Mouse (Mus musculus) spleen, postnatal 4 days (tissue): ENCODE measurements around the gene Tpm4.
A peak's percentile ranks its signal among the peaks of the same experiment; 100 is the strongest.

ENCODE experiments used
- DNase-seq, 2 experiments: peaks; one replicate each; pipeline ENCODE4 v3.0.0; 2022; ENCODE audit warnings: low spot score in 2 of 2

Gene Tpm4

DNA sequence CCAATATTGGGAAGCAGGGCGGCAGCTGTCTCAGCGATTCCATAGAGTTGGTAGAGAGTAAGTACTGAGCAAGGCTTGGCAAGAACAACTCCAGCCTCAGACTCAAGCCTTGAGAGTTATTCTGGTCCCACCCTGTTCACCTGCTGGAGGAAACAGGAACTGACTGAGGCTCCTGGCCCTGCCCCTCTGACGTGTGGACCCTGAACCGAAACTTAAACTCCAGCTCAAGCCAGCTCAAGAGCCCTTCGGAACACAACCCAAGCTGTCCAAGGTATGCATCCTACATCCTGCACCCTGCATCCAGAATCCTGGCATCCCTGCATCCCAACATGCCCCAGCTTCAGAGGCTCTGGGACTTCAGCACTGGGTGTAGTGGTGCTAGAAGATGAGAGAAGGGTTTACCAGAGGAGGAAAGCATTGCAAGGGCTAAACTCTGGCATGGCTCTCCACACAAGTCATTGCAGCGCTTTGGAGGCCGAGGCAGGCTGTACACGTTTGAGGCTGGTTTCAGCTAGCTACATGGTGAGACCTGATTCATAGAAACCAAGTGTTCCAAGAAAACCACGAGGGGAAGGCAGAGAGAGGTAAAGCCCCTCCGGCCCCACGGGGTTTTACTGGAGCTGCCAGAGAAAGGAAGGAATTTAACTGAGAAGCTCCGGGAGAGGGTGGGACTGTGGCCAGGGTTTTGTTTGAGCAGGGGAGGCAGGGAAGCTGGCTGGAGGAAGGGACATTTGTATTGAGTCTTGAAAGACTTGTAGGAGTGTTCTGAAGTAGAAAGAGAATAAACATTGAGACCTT is 54.8 kb downstream of the Tpm4 start, which contains the start of gene Hsh2d:
TSS of gene Hsh2d (plus strand) at position 222 of the 798 bp plus-strand sequence.
- peak; percentile 50 to 76 for DNase-seq

DNA sequence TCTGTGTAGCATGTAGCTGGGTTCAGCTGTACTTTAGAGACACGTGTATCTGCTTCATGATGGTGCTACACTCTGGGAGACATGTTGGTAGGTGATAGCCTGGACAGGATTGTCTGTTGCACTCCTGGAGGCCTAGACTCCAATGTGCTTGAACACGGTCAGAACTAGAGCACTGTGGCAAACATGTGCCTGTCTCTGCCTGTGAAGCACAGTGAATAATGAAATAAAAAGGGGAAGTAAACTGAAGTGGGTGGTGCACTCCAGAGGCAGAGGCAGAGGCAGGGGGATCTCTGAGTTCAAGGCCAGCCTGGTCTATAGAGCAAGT is 55.4 kb downstream of the Tpm4 start:
- DNase-seq = no peak

DNA sequence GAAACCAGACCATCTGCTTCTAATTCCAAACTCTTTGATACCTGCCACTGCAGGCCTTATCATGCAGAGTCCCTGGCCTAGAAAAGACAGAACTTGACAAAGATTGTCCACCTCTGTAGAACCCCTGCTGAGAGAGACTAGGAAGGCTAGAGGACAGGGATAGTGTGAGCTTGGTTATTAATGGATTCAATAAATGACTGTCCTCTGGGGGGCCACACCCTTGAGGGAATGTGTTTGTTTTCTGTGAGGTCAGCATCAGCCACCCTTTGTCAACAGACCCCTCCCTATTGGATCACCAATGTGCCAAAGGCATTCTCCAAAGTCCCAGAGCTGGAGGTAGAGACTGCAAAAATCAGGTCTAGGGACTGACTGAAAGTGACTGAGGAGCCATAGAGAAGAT is 57.3 kb downstream of the Tpm4 start:
- no peak for DNase-seq

- no peak for DNase-seq
Observed at GRCm38 (mm10) chr8:72197997-72198396, 63.2 kb downstream of the Tpm4 start.
